In the genomic region with DNA sequence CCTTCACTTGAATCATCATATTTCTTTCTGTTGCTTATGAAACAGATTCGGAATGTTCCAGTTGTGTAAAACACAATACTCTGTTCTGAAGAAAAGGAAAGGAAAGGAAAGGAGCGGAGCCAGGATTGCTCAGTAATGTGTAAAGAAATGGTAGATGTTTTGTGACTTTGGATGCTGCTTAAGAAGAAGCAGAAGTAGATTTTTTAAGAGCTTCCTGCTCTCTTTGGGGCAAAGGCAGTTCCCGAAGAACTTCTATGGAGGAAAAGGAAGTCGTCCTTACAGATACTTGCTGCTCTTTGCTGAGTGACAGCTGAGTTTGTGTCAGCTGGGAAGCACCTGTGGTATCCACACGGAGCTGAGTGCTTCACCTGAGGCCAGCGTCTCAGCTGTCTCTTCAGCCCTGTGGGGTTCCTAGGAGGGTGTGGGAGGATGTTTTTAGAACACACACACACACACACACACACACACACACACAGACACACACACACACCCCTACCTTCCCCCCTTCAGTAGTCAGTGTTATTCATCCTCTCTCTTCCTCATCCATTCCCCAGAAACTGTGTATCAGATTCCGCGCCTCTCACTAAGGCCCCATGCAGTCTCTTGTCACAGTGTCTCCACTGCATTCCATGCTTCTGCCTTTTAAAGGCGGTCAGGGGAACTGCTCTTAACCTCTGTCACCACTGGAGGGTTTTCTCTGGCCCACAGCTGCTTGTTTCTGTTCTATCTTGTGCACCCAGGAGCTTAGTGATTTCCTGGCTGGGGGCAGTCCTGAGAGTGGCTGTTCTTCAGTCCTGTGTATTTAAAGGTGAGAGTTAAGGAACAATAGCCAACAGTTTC, we compare ENCODE assay signal across 13 mouse cellular contexts. TPM values are rescaled to one million over a fixed set of nuclear protein-coding genes. Genes with fewer than 3 reads are reported as not detected.
DNase-seq lines count a peak whose midpoint lies in the region; ATAC-seq and TF ChIP-seq lines count a peak whose summit lies in the region.
"Had no signal": no experiment of that assay in that cellular context is flagged by ENCODE, and none has a peak within 500 bp of the region (broad histone marks: within the 10 kb centered on the region; RNA-seq: fewer than 3 reads in every experiment).

No protein-coding gene starts in this region.

- H3K27me3 ChIP-seq in kidney, postnatal 0 days (ENCODE audit: insufficient read depth, low read length), result no peaks in the 10 kb centered on the region
- no peaks in the 10 kb centered on the region for H3K27me3 ChIP-seq in forebrain, embryonic 13.5 days
- H3K27me3 ChIP-seq: embryonic facial prominence, embryonic 12.5 days; Patski had no signal

- no peak overlapping the region for H3K4me3 ChIP-seq in kidney, postnatal 0 days (replicated peaks; ENCODE audit: low read depth, low read length)
- H3K4me3 ChIP-seq in forebrain, embryonic 13.5 days, result no peak overlapping the region
- H3K4me3 ChIP-seq: embryonic facial prominence, embryonic 12.5 days; liver, embryonic 15.5 days had no signal

- ATAC-seq in kidney, postnatal 0 days (replicated peaks; ENCODE audit: low FRiP score, low read depth), result no peak; the same call in 1 of the 2 replicates
- ATAC-seq in hematopoietic stem cell, adult 5-6 weeks (replicated peaks in 1 of 2; ENCODE audit: insufficient read depth in 1 of 2, low FRiP score in 2 of 2, low TSS enrichment in 1 of 2, low read depth in 1 of 2, poor library complexity in 2 of 2, severe bottlenecking in 2 of 2), result peak; percentile 61 to 79
- ATAC-seq in forebrain, embryonic 13.5 days, result no peak
- ATAC-seq: Patski had no signal

- peaks cover 40% of the 10 kb centered on the region for H3K4me1 ChIP-seq in kidney, postnatal 0 days (replicated peaks; ENCODE audit: insufficient read depth, low read length)
- peaks cover 36% of the 10 kb centered on the region for H3K4me1 ChIP-seq in forebrain, embryonic 13.5 days

- no peak overlapping the region for H3K9ac ChIP-seq in kidney, postnatal 0 days (ENCODE audit: low read depth, low read length)
- no peak overlapping the region for H3K9ac ChIP-seq in forebrain, embryonic 13.5 days
- H3K9ac ChIP-seq: embryonic facial prominence, embryonic 12.5 days; hindbrain, embryonic 14.5 days; liver, embryonic 15.5 days had no signal

- 45% methylated on average over 9 of the region's 9 CpGs for WGBS in kidney, postnatal 0 days
- 68% methylated on average over 9 of the region's 9 CpGs for WGBS in forebrain, embryonic 13.5 days

- no peaks in the 10 kb centered on the region for H3K9me3 ChIP-seq in kidney, postnatal 0 days (replicated peaks; ENCODE audit: low read length)
- no peaks in the 10 kb centered on the region for H3K9me3 ChIP-seq in forebrain, embryonic 13.5 days (replicated peaks)
- H3K9me3 ChIP-seq: embryonic facial prominence, embryonic 12.5 days; liver, embryonic 15.5 days had no signal

- H3K36me3 ChIP-seq in kidney, postnatal 0 days (ENCODE audit: insufficient read depth, low read length), result no peaks in the 10 kb centered on the region; the same call in 1 of the 2 replicates
- H3K36me3 ChIP-seq in forebrain, embryonic 13.5 days (ENCODE audit: poor library complexity, severe bottlenecking), result no peaks in the 10 kb centered on the region; the same call in 1 of the 2 replicates
- H3K36me3 ChIP-seq: embryonic facial prominence, embryonic 12.5 days; liver, embryonic 15.5 days had no signal

- H3K27ac ChIP-seq in kidney, postnatal 0 days, result peak overlapping the region; percentile 50; the same call in 1 of the 2 replicates
- H3K27ac ChIP-seq in forebrain, embryonic 13.5 days, result no peak overlapping the region
- H3K27ac ChIP-seq: embryonic facial prominence, embryonic 12.5 days; hindbrain, embryonic 14.5 days; liver, embryonic 15.5 days had no signal

- TF ChIP-seq CTCF in kidney, postnatal 0 days (IDR thresholded peaks at IDR 0.05; ENCODE audit: low read depth), result peak; percentile 26; the same call in 1 of the 2 replicates

- H3K4me2 ChIP-seq in kidney, postnatal 0 days (ENCODE audit: low read length), result no peak overlapping the region
- H3K4me2 ChIP-seq in forebrain, embryonic 13.5 days, result no peak overlapping the region
- H3K4me2 ChIP-seq: embryonic facial prominence, embryonic 12.5 days; hindbrain, embryonic 14.5 days; liver, embryonic 15.5 days had no signal

- peak; percentile 81 for DNase-seq in kidney, postnatal 0 days (ENCODE audit: low spot score)
- DNase-seq in kidney, postnatal 25 days, result no peak
- peak; percentile 37 for DNase-seq in 416B (ENCODE audit: low read depth)
- DNase-seq in A20 (ENCODE audit: low read depth, low spot score), result peak; percentile 74
- no peak for DNase-seq in adrenal gland, postnatal 36 days
- DNase-seq: layer of hippocampus, adult 9-11 months; right cerebral cortex, postnatal 25 days had no signal

RNA-seq across cellular contexts. Expression of gene Ano6, which starts 6.7 kb away (rescaled TPM):
- polyA plus RNA-seq in kidney, postnatal 0 days (2015; fragmentation: Nextera tagmentation; extraction: Ambion mirVana), result 35.2 and 39.6 TPM in 2 replicates
- 33.6 and 35.1 TPM in 2 replicates for total RNA-seq in hematopoietic stem cell, adult 5-6 weeks (2017)
- polyA plus RNA-seq in forebrain, embryonic 13.5 days (2015; fragmentation: Nextera tagmentation; extraction: Ambion mirVana), result 21.4 and 22.9 TPM in 2 replicates
- total RNA-seq in adrenal gland, postnatal 36 days (2021), result 10 to 100 TPM; 68.0 to 73.7 TPM

Comparison
In these comparisons a context has a peak if more than half of its experiments do, and no peak if none do; other contexts are left out.
1. DNase-seq: peak in kidney, postnatal 0 days (single experiment), 416B (single experiment) and A20 (single experiment); none in kidney, postnatal 25 days (0 of 2) and adrenal gland, postnatal 36 days (0 of 2).
2. ATAC-seq: peak in hematopoietic stem cell, adult 5-6 weeks (2 of 2); none in kidney, postnatal 0 days (single experiment) and forebrain, embryonic 13.5 days (single experiment).